Mouse (Mus musculus) spleen, adult 2 months (tissue): ENCODE results near the gene Ddx27. TPM values are rescaled to one million over a fixed set of nuclear protein-coding genes. Genes with fewer than 3 reads are reported as not detected.

Experiments used
- DNase-seq, 2 experiments: peaks; one replicate each; pipeline versions ENCODE4 v3.0.0 to v3.0.0-alpha.2; 2012 to 2021; ENCODE audit warnings: low spot score in 2 of 2, low read depth in 1 of 2
- H3K27ac ChIP-seq: fragments of 200-500 bp; 2 replicates; pipeline ENCODE4 v1.5.1; 2012; ENCODE audit warnings: low read length, inconsistent platforms; ENCODE audit not compliant: insufficient read depth
- H3K27me3 ChIP-seq: fragments of 200-500 bp; 2 replicates; pipeline ENCODE4 v1.6.1; 2012; ENCODE audit warnings: mild to moderate bottlenecking, moderate library complexity, low read length, inconsistent platforms; ENCODE audit not compliant: control insufficient read depth, insufficient read depth
- H3K36me3 ChIP-seq: fragments of 200-500 bp; 2 replicates; pipeline ENCODE4 v1.6.1; 2012; ENCODE audit warnings: mild to moderate bottlenecking, low read length, inconsistent platforms; ENCODE audit not compliant: control insufficient read depth, insufficient read depth
- H3K4me1 ChIP-seq: fragments of 200-500 bp; 2 replicates; pipeline ENCODE4 v1.6.1; 2011; ENCODE audit warnings: inconsistent platforms; ENCODE audit not compliant: control insufficient read depth, insufficient read depth, insufficient read length
- H3K4me3 ChIP-seq: fragments of 200-500 bp; 2 replicates; pipeline ENCODE4 v1.5.1; 2011; ENCODE audit warnings: mild to moderate bottlenecking, inconsistent platforms; ENCODE audit not compliant: insufficient read depth, insufficient read length; ENCODE audit errors: extremely low read depth
- CTCF ChIP-seq: fragments of 200-500 bp; IDR thresholded peaks from 2 replicates; pipeline ENCODE4 v1.5.1; 2011; ENCODE audit warnings: mild to moderate bottlenecking, inconsistent platforms; ENCODE audit not compliant: insufficient read depth, insufficient read length, insufficient replicate concordance; ENCODE audit errors: extremely low read depth
- POLR2A ChIP-seq: fragments of 200-500 bp; IDR thresholded peaks from 2 replicates; pipeline ENCODE4 v1.6.1; 2011; ENCODE audit warnings: low read depth, low read length, inconsistent platforms
- WGBS: fragments of 180-500 bp; shearing (Covaris S2); methylation state at CpG from one replicate; pipeline ENCODE4 v1.1.7; 2018; 5-methylcytosine and 5-hydroxymethylcytosine counted together
- polyA plus RNA-seq: library from polyadenylated mRNA; depleted of rRNA; stranded (reverse); fragments of >200 nt; gene quantifications from 2 replicates; pipeline ENCODE4 v1.2.3, GENCODE M21; 2012

The Ddx27 gene
- polyA plus RNA-seq, 1 experiment: 27.4 TPM

- TF ChIP-seq CTCF (no peak), POLR2A (no peak)
- peaks cover 83% of the 10 kb centered on the region for H3K36me3 ChIP-seq
- H3K27ac ChIP-seq: no peak overlapping the region
- H3K27me3 ChIP-seq: no peaks in the 10 kb centered on the region
- DNase-seq: no peak
- no peaks in the 10 kb centered on the region for H3K4me1 ChIP-seq
- H3K4me3 ChIP-seq: no peak overlapping the region
- WGBS: 90% methylated on average over 8 of the region's 8 CpGs
These were observed 24.4 kb downstream of the Ddx27 start for GRCm38 (mm10) chr2:167039386-167039785.

- Histone ChIP-seq H3K4me3 (no peak overlapping the region), H3K36me3 (peaks cover 79% of the 10 kb centered on the region), H3K4me1 (no peaks in the 10 kb centered on the region), H3K27ac (peak overlapping the region; percentile 2; the same call in 1 of the 2 replicates), H3K27me3 (no peaks in the 10 kb centered on the region)
- DNase-seq: no peak
- no peak for TF ChIP-seq POLR2A
- TF ChIP-seq CTCF: no peak
- 87% methylated on average over 12 of the region's 12 CpGs for WGBS
These were observed 28.6 kb downstream of the Ddx27 start for GRCm38 (mm10) chr2:167043400-167044121.

GRCm38 (mm10) chr2:167048223-167048622 is 33.2 kb downstream of the Ddx27 start:
- Histone ChIP-seq H3K4me1 (no peaks in the 10 kb centered on the region), H3K4me3 (no peak overlapping the region), H3K27me3 (no peaks in the 10 kb centered on the region), H3K27ac (no peak overlapping the region), H3K36me3 (peaks cover 55% of the 10 kb centered on the region)
- no peak for TF ChIP-seq CTCF
- no peak for TF ChIP-seq POLR2A
- DNase-seq: no peak
- WGBS: 96% methylated on average over 10 of the region's 10 CpGs

- Histone ChIP-seq H3K4me1 (no peaks in the 10 kb centered on the region), H3K36me3 (peaks cover 53% of the 10 kb centered on the region), H3K4me3 (no peak overlapping the region), H3K27ac (no peak overlapping the region), H3K27me3 (no peaks in the 10 kb centered on the region)
- whole genome bisulfite sequencing: 93% methylated on average over 8 of the region's 8 CpGs
- TF ChIP-seq CTCF: no peak
- no peak for DNase-seq
These were observed 33.8 kb downstream of the Ddx27 start for GRCm38 (mm10) chr2:167048698-167049358.

- WGBS: 81% methylated on average over 9 of the region's 9 CpGs
These were observed 38.3 kb downstream of the Ddx27 start for GRCm38 (mm10) chr2:167053127-167053844.

GRCm38 (mm10) chr2:167055386-167055785 is 40.4 kb downstream of the Ddx27 start:
- peaks cover 32% of the 10 kb centered on the region for H3K36me3 ChIP-seq
- peaks cover 7% of the 10 kb centered on the region; the same call in 1 of the 2 replicates for H3K4me1 ChIP-seq
- 86% methylated on average over 15 of the region's 15 CpGs for WGBS

More at GRCm38 (mm10) chr2:167053127-167053844, 38.3 kb downstream of the Ddx27 start:
- Histone ChIP-seq H3K4me1 (peaks cover 6% of the 10 kb centered on the region; the same call in 1 of the 2 replicates), H3K27me3 (no peaks in the 10 kb centered on the region), H3K36me3 (peaks cover 48% of the 10 kb centered on the region), H3K4me3 (no peak overlapping the region), H3K27ac (no peak overlapping the region)
- no peak for TF ChIP-seq CTCF
- no peak for TF ChIP-seq POLR2A
- no peak for DNase-seq

More at GRCm38 (mm10) chr2:167055386-167055785, 40.4 kb downstream of the Ddx27 start:
- Histone ChIP-seq H3K27me3 (no peaks in the 10 kb centered on the region), H3K27ac (no peak overlapping the region), H3K4me3 (no peak overlapping the region)
- no peak for TF ChIP-seq POLR2A
- no peak for TF ChIP-seq CTCF
- DNase-seq: no peak
